Mouse (Mus musculus) C2C12 (cell line): Measurements from ENCODE around the gene Fbxl17. TPM values are rescaled to one million over a fixed set of nuclear protein-coding genes. Genes with fewer than 3 reads are reported as not detected.

Experiments used
- H3K27me3 ChIP-seq: one replicate; pipeline ENCODE4 v1.6.1; 2011; ENCODE audit not compliant: control insufficient read depth, insufficient read depth, insufficient read length
- H3K36me3 ChIP-seq: one replicate; pipeline ENCODE4 v1.6.1; 2011; ENCODE audit not compliant: control insufficient read depth, insufficient read depth
- H3K4me3 ChIP-seq: one replicate; pipeline ENCODE4 v1.5.1; 2011; ENCODE audit warnings: mild to moderate bottlenecking, control low read depth; ENCODE audit not compliant: poor library complexity, insufficient read depth, severe bottlenecking
- H3K79me2 ChIP-seq: one replicate; pipeline ENCODE4 v1.6.1; 2011; ENCODE audit not compliant: control insufficient read depth, insufficient read depth
- H3K79me3 ChIP-seq: one replicate; pipeline ENCODE4 v1.6.1; 2011; ENCODE audit warnings: low read depth, control low read depth
- H3ac ChIP-seq: one replicate; pipeline ENCODE3; 2011; ENCODE audit warnings: low read depth; ENCODE audit not compliant: control insufficient read depth, insufficient read length
- CEBPB ChIP-seq: IDR thresholded peaks from one replicate; pipeline ENCODE4 v1.6.1; 2011; ENCODE audit warnings: low read depth, mild to moderate bottlenecking, control low read depth, moderate library complexity
- CTCF ChIP-seq: IDR thresholded peaks from one replicate; pipeline ENCODE4 v1.5.1; 2011; ENCODE audit not compliant: control insufficient read depth, insufficient read depth, insufficient read length
- FOSL1 ChIP-seq: IDR thresholded peaks from one replicate; pipeline ENCODE4 v1.8.0; 2011; ENCODE audit warnings: mild to moderate bottlenecking, low read length; ENCODE audit not compliant: poor library complexity, insufficient read depth, severe bottlenecking
- MAX ChIP-seq: IDR thresholded peaks from one replicate; pipeline ENCODE4 v1.6.1; 2011; ENCODE audit warnings: mild to moderate bottlenecking, control low read depth
- MYOD1 ChIP-seq: IDR thresholded peaks from one replicate; pipeline ENCODE4 v1.6.1; 2011; ENCODE audit warnings: low read depth; ENCODE audit not compliant: control insufficient read depth, insufficient read length
- MYOG ChIP-seq: IDR thresholded peaks from one replicate; pipeline ENCODE4 v1.6.1; 2011; ENCODE audit not compliant: control insufficient read depth, insufficient read length; ENCODE audit errors: extremely low read depth
- USF1 ChIP-seq: IDR thresholded peaks from one replicate; pipeline ENCODE4 v1.6.1; 2011; ENCODE audit warnings: low read depth, mild to moderate bottlenecking, control low read depth, moderate library complexity
- polyA plus RNA-seq: library from polyadenylated mRNA; unstranded; fragments of >200 nt; fragmentation: generic; extraction: Trizol; gene quantifications from one replicate; pipeline ENCODE4 v1.2.1, GENCODE M21; 2012; ENCODE audit warnings: missing spikeins

Gene Fbxl17
- polyA plus RNA-seq, 1 experiment: 6.3 TPM

GRCm38 (mm10) chr17:63431650-63432049 is 68.2 kb downstream of the Fbxl17 start:
- TF ChIP-seq CTCF (no peak), MAX (no peak), USF1 (no peak)
- Histone ChIP-seq H3K79me2 (no peaks in the 10 kb centered on the region), H3K27me3 (no peaks in the 10 kb centered on the region), H3K4me3 (no peak overlapping the region), H3ac (no peak overlapping the region), H3K36me3 (no peaks in the 10 kb centered on the region), H3K79me3 (peaks cover 5% of the 10 kb centered on the region)

- Histone ChIP-seq H3K27me3 (no peaks in the 10 kb centered on the region), H3K79me3 (peaks cover 2% of the 10 kb centered on the region), H3ac (no peak overlapping the region), H3K4me3 (no peak overlapping the region), H3K36me3 (no peaks in the 10 kb centered on the region), H3K79me2 (no peaks in the 10 kb centered on the region)
- TF ChIP-seq MYOD1 (peak; percentile 46), MYOG (no peak)
Observed at GRCm38 (mm10) chr17:63430395-63431075, 69.3 kb downstream of the Fbxl17 start.

GRCm38 (mm10) chr17:63423851-63424250 is 76.0 kb downstream of the Fbxl17 start:
- H3K4me3 ChIP-seq: no peak overlapping the region
- no peaks in the 10 kb centered on the region for H3K27me3 ChIP-seq
- H3ac ChIP-seq: no peak overlapping the region
- H3K79me3 ChIP-seq: peaks cover 2% of the 10 kb centered on the region
- no peak for TF ChIP-seq CEBPB
- no peak for TF ChIP-seq MAX
- no peak for TF ChIP-seq CTCF
- no peak for TF ChIP-seq USF1
- no peak for TF ChIP-seq MYOD1
- TF ChIP-seq MYOG: no peak
- no peak for TF ChIP-seq FOSL1
- H3K79me2 ChIP-seq: no peaks in the 10 kb centered on the region
- no peaks in the 10 kb centered on the region for H3K36me3 ChIP-seq

- no peaks in the 10 kb centered on the region for H3K36me3 ChIP-seq
- H3ac ChIP-seq: no peak overlapping the region
- H3K27me3 ChIP-seq: no peaks in the 10 kb centered on the region
- H3K79me3 ChIP-seq: no peaks in the 10 kb centered on the region
- H3K4me3 ChIP-seq: no peak overlapping the region
- no peaks in the 10 kb centered on the region for H3K79me2 ChIP-seq
- TF ChIP-seq USF1 (no peak), CTCF (no peak), MYOD1 (no peak), FOSL1 (no peak), MYOG (no peak), MAX (no peak), CEBPB (no peak)
Observed at GRCm38 (mm10) chr17:63422685-63423084, 77.1 kb downstream of the Fbxl17 start.

- H3K36me3 ChIP-seq: no peaks in the 10 kb centered on the region
- no peak overlapping the region for H3K4me3 ChIP-seq
- H3K27me3 ChIP-seq: no peaks in the 10 kb centered on the region
- TF ChIP-seq CTCF (no peak), CEBPB (no peak), MYOD1 (no peak), MYOG (no peak), FOSL1 (no peak), MAX (no peak), USF1 (no peak)
- no peaks in the 10 kb centered on the region for H3K79me2 ChIP-seq
- H3ac ChIP-seq: no peak overlapping the region
- no peaks in the 10 kb centered on the region for H3K79me3 ChIP-seq
Observed at GRCm38 (mm10) chr17:63421864-63422263, 78.0 kb downstream of the Fbxl17 start.

GRCm38 (mm10) chr17:63419503-63419902 is 80.3 kb downstream of the Fbxl17 start:
- Histone ChIP-seq H3K79me2 (no peaks in the 10 kb centered on the region), H3K36me3 (no peaks in the 10 kb centered on the region), H3K79me3 (no peaks in the 10 kb centered on the region), H3K27me3 (no peaks in the 10 kb centered on the region), H3ac (no peak overlapping the region), H3K4me3 (no peak overlapping the region)
- no peak for TF ChIP-seq CTCF
